Mouse (Mus musculus): Measurements from ENCODE around the gene Gapvd1. TPM values are rescaled to one million over a fixed set of nuclear protein-coding genes. Genes with fewer than 3 reads are reported as not detected.
"Not testable (repeated sequence)": the region's sequence is repeated elsewhere in the genome, so short reads cannot be mapped to it uniquely, and the experiment has no call there.

The Gapvd1 gene
- polyA plus RNA-seq, 1 experiment, result 16.0 TPM

DNA sequence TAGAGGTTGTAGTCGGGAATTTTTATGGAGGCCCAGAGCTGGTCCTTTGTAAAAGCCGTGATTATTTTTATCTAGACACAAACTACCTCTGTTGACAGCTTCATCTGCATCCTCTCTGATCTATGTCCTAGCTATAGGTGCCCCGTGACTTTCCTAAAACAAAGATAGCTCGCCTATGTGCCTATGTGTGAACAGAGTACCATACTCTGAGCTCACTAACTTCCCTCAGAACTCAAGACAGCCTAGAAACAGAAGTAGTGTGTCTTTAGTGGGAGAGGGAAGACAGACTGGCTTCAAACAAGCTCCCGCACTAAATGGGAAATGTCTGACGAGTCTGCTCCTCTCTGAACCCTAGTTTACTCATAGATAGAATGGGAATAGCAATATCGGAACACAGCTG, 45.3 kb upstream of the Gapvd1 start:
- TF ChIP-seq POLR2A (IDR thresholded peaks at IDR 0.05; ENCODE audit: low read depth, low read length) (no peak), CTCF (conservative IDR thresholded peaks at IDR 0.05; ENCODE audit: insufficient read depth, insufficient read length, low read depth, low read length) (no peak)
- H3K36me3 ChIP-seq (ENCODE audit: control insufficient read depth, insufficient read depth, low read length), result no peaks in the 10 kb centered on the region
- H3K4me1 ChIP-seq (ENCODE audit: control insufficient read depth, insufficient read depth, low read length), result peaks cover 12% of the 10 kb centered on the region; the same call in 1 of the 2 replicates
- no peak for DNase-seq
- no peaks in the 10 kb centered on the region for H3K27me3 ChIP-seq (replicated peaks; ENCODE audit: control insufficient read depth, insufficient read depth, low read length)
- H3K4me3 ChIP-seq (ENCODE audit: insufficient read depth, low read depth, low read length), result no peak overlapping the region
- WGBS, result 79% methylated on average over 7 of the region's 7 CpGs
- no peak overlapping the region for H3K27ac ChIP-seq (ENCODE audit: insufficient read depth, low read depth, low read length)

DNA sequence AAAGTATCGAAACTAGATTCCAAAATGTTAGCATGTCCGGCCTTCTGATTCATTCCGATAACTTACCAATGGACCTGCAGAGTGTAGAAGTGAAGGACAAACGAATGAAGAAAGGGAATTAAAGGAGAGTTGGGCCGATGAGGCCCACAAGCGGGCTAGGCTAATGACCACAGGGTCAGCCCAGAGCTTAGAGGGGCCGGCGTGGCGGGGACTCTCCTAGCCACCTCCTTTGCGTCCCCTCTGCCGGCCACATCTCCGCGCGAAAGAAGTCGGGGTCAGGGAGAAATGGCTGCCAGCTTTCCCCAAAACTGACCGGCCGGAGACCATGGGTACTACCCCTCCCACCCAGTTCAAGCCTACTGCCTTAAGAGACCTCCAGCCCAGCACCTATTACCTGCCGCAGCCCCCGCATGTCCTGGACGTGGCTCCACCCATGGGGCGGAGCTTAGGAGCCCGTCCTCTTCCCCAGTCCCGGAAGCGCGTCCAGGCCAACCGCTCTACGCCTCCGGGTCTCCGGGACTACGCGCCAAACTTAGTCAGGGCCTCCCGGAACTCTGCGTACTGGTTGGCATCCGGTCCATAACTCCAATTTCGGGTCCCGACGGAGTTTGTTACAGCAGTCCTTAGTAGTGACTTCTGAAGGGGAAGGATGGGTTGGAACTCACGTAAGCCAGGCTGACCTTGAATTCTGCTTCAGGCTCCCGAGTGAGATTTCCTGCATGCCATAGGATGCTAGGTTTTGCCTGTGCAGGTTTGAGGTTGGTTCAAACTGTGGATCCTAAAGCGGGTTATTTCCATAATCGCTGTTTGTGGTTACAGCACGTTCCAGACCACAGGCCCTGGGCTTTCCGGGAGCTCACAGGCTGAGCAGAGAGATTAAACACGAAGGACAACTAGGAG, 44.6 kb upstream of the Gapvd1 start, which contains the start of gene Rabepk:
Gene Rabepk, minus strand, starts transcription at position 556 of the 900 bp plus-strand sequence.
- WGBS, result 3% methylated on average over 44 of the region's 44 CpGs
- peak; percentile 93 for DNase-seq
- H3K36me3 ChIP-seq (ENCODE audit: control insufficient read depth, insufficient read depth, low read length), result no peaks in the 10 kb centered on the region; the same call in 1 of the 2 replicates
- H3K4me3 ChIP-seq (ENCODE audit: insufficient read depth, low read depth, low read length), result peak within 1 kb of the TSS; percentile 72
- TF ChIP-seq POLR2A (IDR thresholded peaks at IDR 0.05; ENCODE audit: low read depth, low read length), result peak; percentile 68
- no peak for TF ChIP-seq CTCF (conservative IDR thresholded peaks at IDR 0.05; ENCODE audit: insufficient read depth, insufficient read length, low read depth, low read length)
- H3K27me3 ChIP-seq (replicated peaks; ENCODE audit: control insufficient read depth, insufficient read depth, low read length), result no peaks in the 10 kb centered on the region
- H3K4me1 ChIP-seq (ENCODE audit: control insufficient read depth, insufficient read depth, low read length), result peaks cover 9% of the 10 kb centered on the region; the same call in 1 of the 2 replicates
- peak within 1 kb of the TSS; percentile 92 for H3K27ac ChIP-seq (ENCODE audit: insufficient read depth, low read depth, low read length)

DNA sequence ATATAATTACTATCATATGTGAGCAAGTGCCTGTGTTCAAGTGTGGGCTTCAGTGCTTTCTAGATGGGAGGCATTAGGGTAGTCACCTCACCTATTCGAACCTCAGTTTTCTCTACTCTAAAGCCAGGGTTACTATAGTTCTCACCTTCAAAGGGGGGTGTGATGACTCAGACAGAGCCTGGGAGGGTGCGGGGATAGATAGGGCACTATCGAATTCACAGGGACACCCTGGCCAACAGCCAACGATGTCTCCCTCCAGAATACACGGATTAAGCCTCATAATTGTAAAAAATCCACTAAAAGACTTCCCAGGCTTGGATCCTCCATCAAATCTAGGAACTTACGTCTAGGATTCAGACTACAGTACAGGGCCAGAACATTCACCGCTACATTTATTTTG, 40.4 kb upstream of the Gapvd1 start:
- WGBS, result 92% methylated on average over 7 of the region's 7 CpGs
- TF ChIP-seq POLR2A (IDR thresholded peaks at IDR 0.05; ENCODE audit: low read depth, low read length), result no peak
- no peak for TF ChIP-seq CTCF (conservative IDR thresholded peaks at IDR 0.05; ENCODE audit: insufficient read depth, insufficient read length, low read depth, low read length)
- no peak for DNase-seq
- Histone ChIP-seq H3K4me3 (ENCODE audit: insufficient read depth, low read depth, low read length) (no peak overlapping the region), H3K36me3 (ENCODE audit: control insufficient read depth, insufficient read depth, low read length) (no peaks in the 10 kb centered on the region; the same call in 1 of the 2 replicates), H3K4me1 (ENCODE audit: control insufficient read depth, insufficient read depth, low read length) (peaks cover 3% of the 10 kb centered on the region; the same call in 1 of the 2 replicates), H3K27ac (ENCODE audit: insufficient read depth, low read depth, low read length) (no peak overlapping the region), H3K27me3 (replicated peaks; ENCODE audit: control insufficient read depth, insufficient read depth, low read length) (no peaks in the 10 kb centered on the region)

DNA sequence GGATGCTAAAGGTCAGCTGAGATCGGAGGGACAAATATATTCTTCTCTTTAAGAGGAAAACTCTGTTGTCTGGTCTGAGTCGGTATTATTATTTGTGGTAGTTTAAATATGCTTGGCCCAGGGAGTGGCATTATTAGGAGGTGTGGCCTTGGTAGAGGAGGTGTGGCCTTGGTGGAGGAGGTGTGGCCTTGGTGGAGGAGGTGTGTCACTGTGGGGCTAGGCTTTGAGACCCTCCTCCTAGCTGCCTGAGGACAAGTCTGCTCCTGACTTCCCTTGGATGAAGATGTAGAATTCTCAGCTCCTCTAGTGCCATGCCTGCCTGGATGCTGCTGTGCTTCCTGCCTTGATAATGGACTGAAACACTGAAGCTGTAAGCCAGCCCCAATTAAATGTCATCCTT, 39.5 kb upstream of the Gapvd1 start:
- no peak for TF ChIP-seq POLR2A (IDR thresholded peaks at IDR 0.05; ENCODE audit: low read depth, low read length)
- no peak for TF ChIP-seq CTCF (conservative IDR thresholded peaks at IDR 0.05; ENCODE audit: insufficient read depth, insufficient read length, low read depth, low read length)
- 93% methylated on average over 2 of the region's 2 CpGs for WGBS
- Histone ChIP-seq H3K36me3 (ENCODE audit: control insufficient read depth, insufficient read depth, low read length) (no peaks in the 10 kb centered on the region; the same call in 1 of the 2 replicates), H3K27ac (ENCODE audit: insufficient read depth, low read depth, low read length) (no peak overlapping the region), H3K4me3 (ENCODE audit: insufficient read depth, low read depth, low read length) (no peak overlapping the region), H3K27me3 (replicated peaks; ENCODE audit: control insufficient read depth, insufficient read depth, low read length) (no peaks in the 10 kb centered on the region), H3K4me1 (ENCODE audit: control insufficient read depth, insufficient read depth, low read length) (peaks cover 3% of the 10 kb centered on the region; the same call in 1 of the 2 replicates)
- no peak for DNase-seq

DNA sequence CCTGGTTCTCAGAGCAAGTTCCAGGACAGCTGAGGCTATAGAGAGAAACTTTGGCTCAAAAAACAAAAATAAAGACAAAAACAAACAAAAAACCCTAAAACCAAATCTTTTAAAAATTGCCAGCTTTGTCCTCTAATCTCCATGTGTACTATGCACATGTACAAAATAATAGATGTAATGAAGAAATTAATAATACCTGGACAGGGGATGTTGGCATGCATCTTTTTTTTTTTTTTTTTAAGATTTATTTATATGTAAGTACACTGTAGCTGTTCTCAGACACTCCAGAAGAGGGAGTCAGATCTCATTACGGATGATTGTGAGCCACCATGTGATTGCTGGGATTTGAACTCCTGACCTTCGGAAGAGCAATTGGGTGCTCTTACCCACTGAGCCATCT, 37.5 kb upstream of the Gapvd1 start:
- H3K36me3 ChIP-seq (ENCODE audit: control insufficient read depth, insufficient read depth, low read length); H3K4me3 ChIP-seq (ENCODE audit: insufficient read depth, low read depth, low read length); H3K4me1 ChIP-seq (ENCODE audit: control insufficient read depth, insufficient read depth, low read length); DNase-seq; H3K27ac ChIP-seq (ENCODE audit: insufficient read depth, low read depth, low read length); H3K27me3 ChIP-seq (replicated peaks; ENCODE audit: control insufficient read depth, insufficient read depth, low read length): not testable (repeated sequence)
- 85% methylated on average over 2 of the region's 2 CpGs for WGBS

DNA sequence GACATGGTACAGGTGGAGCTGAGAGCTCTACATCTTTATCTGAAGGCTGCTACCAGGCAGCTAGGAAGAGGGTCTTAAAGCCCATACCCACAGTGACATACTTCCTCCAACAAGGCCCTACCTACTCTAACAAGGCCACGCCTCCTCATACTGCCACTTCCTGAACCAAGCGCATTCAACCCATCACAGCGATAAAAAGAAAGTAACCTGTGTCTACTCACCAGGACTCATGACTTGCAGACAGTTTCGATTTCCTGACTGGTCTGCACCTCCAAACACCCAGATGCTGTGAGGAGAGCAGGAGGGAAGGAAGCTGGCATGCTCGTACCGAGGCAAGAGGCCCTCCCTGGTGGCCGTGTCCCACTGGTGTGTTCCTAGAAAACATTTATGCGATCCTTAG, 35.2 kb upstream of the Gapvd1 start:
- no peak for DNase-seq
- Histone ChIP-seq H3K4me1 (ENCODE audit: control insufficient read depth, insufficient read depth, low read length) (no peaks in the 10 kb centered on the region), H3K36me3 (ENCODE audit: control insufficient read depth, insufficient read depth, low read length) (no peaks in the 10 kb centered on the region; the same call in 1 of the 2 replicates), H3K4me3 (ENCODE audit: insufficient read depth, low read depth, low read length) (no peak overlapping the region), H3K27me3 (replicated peaks; ENCODE audit: control insufficient read depth, insufficient read depth, low read length) (no peaks in the 10 kb centered on the region), H3K27ac (ENCODE audit: insufficient read depth, low read depth, low read length) (no peak overlapping the region)
- 93% methylated on average over 8 of the region's 8 CpGs for WGBS
- TF ChIP-seq CTCF (conservative IDR thresholded peaks at IDR 0.05; ENCODE audit: insufficient read depth, insufficient read length, low read depth, low read length), result no peak
- no peak for TF ChIP-seq POLR2A (IDR thresholded peaks at IDR 0.05; ENCODE audit: low read depth, low read length)

DNA sequence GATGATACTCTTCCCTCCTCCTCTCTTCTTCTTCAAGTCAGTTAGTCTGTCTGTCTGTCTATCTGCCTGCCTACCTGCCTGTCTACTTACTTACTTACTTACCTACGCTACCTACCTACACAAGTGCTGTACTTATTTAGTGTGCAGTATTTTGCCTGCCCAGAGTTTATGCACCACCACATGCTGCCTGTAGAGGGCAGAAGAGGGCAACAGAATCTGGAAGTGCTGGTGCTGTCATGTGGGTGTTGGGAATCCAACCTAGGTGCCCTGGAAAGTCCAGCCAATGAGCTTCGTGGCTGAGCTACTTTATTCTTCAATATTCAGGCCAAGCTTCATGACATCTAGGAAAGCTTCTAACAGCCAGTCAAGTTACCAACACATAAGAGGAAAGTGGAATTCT, 29.1 kb upstream of the Gapvd1 start:
- 71% methylated on average over 2 of the region's 2 CpGs for WGBS
- H3K36me3 ChIP-seq (ENCODE audit: control insufficient read depth, insufficient read depth, low read length), result no peaks in the 10 kb centered on the region; the same call in 1 of the 2 replicates

More for the DNA sequence above, 29.1 kb upstream of the Gapvd1 start:
- Histone ChIP-seq H3K4me3 (ENCODE audit: insufficient read depth, low read depth, low read length) (no peak overlapping the region), H3K4me1 (ENCODE audit: control insufficient read depth, insufficient read depth, low read length) (no peaks in the 10 kb centered on the region), H3K27ac (ENCODE audit: insufficient read depth, low read depth, low read length) (no peak overlapping the region), H3K27me3 (replicated peaks; ENCODE audit: control insufficient read depth, insufficient read depth, low read length) (no peaks in the 10 kb centered on the region)
- TF ChIP-seq CTCF (conservative IDR thresholded peaks at IDR 0.05; ENCODE audit: insufficient read depth, insufficient read length, low read depth, low read length), result peak; percentile 93
- TF ChIP-seq POLR2A (IDR thresholded peaks at IDR 0.05; ENCODE audit: low read depth, low read length), result no peak
- peak; percentile 65 for DNase-seq
